Mouse (Mus musculus): Measurements from ENCODE around the gene Aarsd1.
A peak's percentile ranks its signal among the peaks of the same experiment; 100 is the strongest.
"Not testable (repeated sequence)": the region's sequence is repeated elsewhere in the genome, so short reads cannot be mapped to it uniquely, and the experiment has no call there.

Aarsd1 gene

GRCm38 (mm10) chr11:101417101-101417855 lies at the start of gene Aarsd1:
Gene Aarsd1 (minus strand): TSS chr11:101417615.
- peak; percentile 74 for DNase-seq (ENCODE audit: low spot score)

DNA sequence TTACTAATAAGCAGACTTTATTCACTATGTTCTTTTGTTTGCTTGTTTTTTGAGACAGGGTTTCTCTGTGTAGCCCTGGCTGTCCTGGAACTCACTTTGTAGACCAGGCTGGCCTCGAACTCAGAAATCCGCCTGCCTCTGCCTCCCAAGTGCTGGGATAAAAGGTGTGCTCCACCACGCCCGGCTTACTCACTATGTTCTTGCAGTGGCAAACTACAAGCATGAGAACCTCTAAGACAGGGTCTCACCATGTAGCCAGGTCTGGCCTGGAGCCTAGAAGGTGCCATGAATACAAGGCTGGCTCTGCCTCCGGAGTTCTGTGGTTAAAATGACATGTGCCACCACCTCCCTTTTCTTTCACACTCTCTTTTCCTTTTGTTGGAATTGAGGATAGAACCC lies 49.1 kb upstream of the Aarsd1 start:
- DNase-seq (ENCODE audit: low spot score) = not testable (repeated sequence)

GRCm38 (mm10) chr11:101465869-101466551 lies 48.6 kb upstream of the Aarsd1 start, which contains the start of gene Vat1:
Gene Vat1 (minus strand): TSS chr11:101466230.
- DNase-seq (ENCODE audit: low spot score) = no peak

GRCm38 (mm10) chr11:101465101-101465868 lies 47.9 kb upstream of the Aarsd1 start:
- no peak for DNase-seq (ENCODE audit: low spot score)

- DNase-seq (ENCODE audit: low spot score) = no peak
Measured at GRCm38 (mm10) chr11:101464211-101465100, 47.0 kb upstream of the Aarsd1 start, which contains the start of gene Rnd2. Gene Rnd2 (plus strand): TSS chr11:101464999.

DNA sequence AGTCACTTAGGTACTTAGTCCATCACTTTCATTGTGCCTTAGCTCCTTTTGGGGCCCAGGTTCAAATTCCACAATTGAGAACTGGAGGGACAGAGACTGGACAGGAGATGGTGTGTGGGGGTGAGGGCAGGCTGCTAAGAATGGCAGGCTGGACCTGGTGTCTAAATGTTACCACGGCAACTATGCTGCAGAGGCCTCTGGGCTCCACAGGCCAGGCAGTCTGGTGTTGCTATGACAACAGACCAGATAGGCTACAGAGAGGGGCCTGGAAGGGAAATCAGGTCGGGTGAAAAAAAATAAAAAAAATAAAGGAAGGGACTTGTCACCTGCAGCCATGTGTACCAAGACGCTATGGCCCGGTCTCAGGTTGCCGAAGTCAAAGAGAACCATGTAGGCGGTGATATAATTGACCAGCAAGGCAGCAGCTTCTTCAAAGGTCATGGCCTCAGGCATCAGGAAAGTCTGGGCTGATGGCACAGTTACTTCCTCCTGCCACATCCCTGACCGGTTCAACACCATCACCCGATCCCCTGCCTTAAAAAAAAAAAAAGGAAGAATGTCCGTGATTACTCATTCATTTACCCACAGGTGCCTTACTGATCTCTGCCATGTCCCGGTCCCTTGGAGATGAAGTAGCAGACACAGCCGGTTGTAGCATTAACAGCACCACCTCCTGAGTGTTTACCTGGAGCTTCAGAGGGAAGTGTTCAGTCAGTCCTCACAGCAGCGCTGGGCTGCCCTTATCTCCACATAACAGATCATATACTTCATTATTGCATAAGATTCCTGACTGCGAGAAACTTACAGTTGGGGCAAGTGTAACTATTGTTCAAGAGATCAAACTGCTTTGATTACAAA lies 45.4 kb upstream of the Aarsd1 start:
- DNase-seq (ENCODE audit: low spot score) = no peak

DNA sequence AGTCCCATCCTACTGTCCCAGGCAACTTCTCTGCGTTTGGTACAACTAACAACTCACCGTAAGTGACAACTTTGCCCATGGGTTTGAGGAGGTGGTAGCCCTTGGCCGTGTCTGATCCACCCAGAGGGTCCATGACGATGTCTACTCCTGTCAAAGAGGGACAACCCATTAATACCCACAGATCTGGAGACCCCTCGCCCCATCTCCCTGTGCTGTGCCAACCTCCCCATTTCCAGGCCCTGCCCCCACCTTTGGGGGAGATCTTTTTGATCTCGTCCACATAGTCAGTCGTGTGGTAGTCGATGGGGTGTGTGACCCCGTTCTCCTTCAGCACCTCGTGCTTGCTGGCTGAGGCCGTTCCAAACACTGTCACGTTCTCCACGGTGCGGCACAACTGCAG lies 44.7 kb upstream of the Aarsd1 start:
- DNase-seq (ENCODE audit: low spot score) = no peak

DNA sequence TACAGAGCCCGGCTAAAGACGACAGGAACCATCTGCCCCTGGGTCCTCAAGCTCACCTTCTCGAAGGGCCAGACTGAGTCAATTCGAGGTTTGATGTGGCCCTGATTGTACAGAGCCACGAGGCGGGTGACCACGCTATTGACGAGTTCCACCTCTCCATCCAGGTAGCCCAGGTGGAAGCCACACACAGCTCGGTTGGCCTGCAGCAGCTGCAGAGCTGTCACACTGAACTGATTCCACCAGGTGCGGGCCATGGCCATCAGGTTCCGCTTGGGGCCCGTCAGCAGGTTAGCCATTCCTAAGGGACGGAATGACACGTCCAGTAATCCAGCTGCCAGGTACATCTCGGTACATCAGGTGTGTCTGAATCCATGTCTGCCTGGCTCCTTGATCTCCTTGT lies 42.9 kb upstream of the Aarsd1 start:
- no peak for DNase-seq (ENCODE audit: low spot score)

GRCm38 (mm10) chr11:101459716-101460115 lies 42.3 kb upstream of the Aarsd1 start:
- no peak for DNase-seq (ENCODE audit: low spot score)

DNA sequence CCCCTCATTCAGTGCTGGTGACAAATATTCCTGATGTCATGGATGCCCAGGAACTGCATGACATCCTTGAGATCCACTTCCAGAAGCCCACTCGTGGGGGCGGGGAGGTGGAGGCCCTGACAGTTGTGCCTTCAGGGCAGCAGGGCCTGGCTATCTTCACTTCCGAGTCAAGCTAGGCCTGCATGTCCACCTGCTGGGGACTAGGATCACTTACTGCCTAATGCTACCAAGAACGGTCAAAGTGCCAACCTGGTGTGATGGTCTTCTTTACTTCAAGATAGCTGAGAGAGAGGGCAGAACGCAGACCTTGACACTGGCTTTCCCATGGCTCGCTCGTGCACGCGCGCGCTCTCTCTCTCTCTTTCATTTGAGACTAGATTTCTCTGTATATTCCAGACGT lies 40.8 kb upstream of the Aarsd1 start:
- DNase-seq (ENCODE audit: low spot score) = no peak

- no peak for DNase-seq (ENCODE audit: low spot score)
Measured at GRCm38 (mm10) chr11:101457631-101458030, 40.2 kb upstream of the Aarsd1 start.

GRCm38 (mm10) chr11:101455627-101456026 lies 38.2 kb upstream of the Aarsd1 start:
- DNase-seq (ENCODE audit: low spot score) = no peak

DNA sequence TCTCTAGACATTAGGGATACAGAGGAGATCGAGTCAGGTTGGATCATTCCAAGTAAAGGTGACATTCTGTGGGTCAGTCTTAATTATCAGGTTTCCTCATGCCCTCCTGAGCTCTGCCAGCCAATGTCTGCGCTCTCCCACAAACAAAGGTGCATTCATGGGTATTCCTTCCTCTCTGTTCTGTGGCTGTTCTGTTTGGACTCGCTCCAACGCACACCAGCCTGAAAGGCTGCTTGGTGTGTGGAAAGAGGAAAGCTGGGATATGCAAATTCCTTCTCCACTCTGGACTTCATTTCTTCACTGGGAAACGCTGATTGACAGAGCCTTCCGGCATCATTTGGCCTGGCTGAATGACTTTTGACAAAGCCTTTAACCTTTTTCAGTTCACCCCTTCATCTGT lies 37.3 kb upstream of the Aarsd1 start:
- DNase-seq (ENCODE audit: low spot score) = no peak

- no peak for DNase-seq (ENCODE audit: low spot score)
Measured at GRCm38 (mm10) chr11:101452093-101452774, 34.8 kb upstream of the Aarsd1 start.

GRCm38 (mm10) chr11:101451536-101451935 lies 34.1 kb upstream of the Aarsd1 start:
- DNase-seq (ENCODE audit: low spot score) = no peak

DNA sequence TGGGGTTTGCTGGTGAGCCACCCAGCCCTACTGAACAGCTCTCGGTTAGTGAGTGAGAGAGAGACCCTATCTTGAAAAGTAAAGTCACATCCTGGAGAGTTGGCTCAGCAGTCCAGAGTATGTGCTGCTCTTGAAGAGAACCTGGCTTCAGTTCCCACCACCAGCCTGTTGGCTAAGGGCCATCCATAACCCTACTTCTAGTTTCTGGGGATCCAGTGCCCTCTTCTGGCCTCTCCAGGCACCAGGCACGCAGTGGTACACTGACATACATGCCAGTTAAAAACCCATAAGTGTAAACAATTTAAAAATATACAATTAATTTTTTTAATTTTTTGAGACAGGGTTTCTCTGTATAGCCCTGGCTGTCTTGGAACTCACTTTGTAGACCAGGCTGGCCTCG lies 33.0 kb upstream of the Aarsd1 start:
- DNase-seq (ENCODE audit: low spot score) = no peak

GRCm38 (mm10) chr11:101449596-101449995 lies 32.2 kb upstream of the Aarsd1 start:
- DNase-seq (ENCODE audit: low spot score) = not testable (repeated sequence)

GRCm38 (mm10) chr11:101448899-101449298 lies 31.5 kb upstream of the Aarsd1 start:
- no peak for DNase-seq (ENCODE audit: low spot score)

DNA sequence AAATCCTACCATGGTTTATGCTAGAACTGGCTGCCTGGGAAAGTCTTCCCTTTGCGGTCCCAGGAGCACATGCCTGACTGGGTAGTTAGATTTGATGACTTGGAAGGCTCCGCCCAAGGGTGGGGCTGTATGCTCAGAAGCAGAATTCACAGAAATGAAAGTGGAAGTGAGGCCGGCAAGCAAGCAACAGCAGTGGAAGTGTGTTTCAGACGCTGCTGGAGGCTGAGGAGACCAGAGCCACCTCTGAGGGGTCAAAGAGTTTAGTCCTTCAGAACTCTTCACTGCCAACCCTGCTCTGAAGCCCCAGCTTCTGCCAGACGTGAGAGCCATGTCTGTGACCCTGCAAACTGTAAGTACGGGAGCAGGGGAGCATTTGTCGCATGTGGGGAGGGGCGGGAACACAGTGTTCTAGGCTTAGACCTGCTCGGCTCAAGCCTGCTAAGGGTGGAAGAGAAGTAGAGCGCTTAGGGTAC lies 30.9 kb upstream of the Aarsd1 start, which contains the start of gene Ifi35:
TSS of gene Ifi35 (plus strand) at position 134 of the 473 bp plus-strand sequence.
- DNase-seq (ENCODE audit: low spot score) = no peak

DNA sequence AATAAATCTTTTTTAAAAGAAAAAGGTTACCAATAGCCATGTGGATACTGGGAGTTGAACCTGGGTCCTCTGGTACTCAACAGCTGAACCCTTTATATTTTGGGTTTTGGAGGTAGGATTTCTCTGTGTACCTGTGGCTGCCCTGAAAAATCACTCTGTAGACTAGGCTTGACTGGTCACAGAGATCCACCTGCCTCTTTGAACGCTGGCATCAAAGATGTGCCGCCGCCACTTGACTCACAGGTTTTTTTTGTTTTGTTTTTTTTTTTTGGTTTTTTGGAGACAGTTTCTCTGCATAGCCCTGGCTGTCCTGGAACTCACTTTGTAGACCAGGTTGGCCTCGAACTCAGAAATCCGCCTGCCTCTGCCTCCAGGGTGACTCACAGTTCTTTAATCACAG lies 30.4 kb upstream of the Aarsd1 start:
- DNase-seq (ENCODE audit: low spot score) = no peak

All from layer of hippocampus, adult 9-10 months (tissue).